Mouse (Mus musculus): Measurements from ENCODE around the gene Cmtm8.

DNA sequence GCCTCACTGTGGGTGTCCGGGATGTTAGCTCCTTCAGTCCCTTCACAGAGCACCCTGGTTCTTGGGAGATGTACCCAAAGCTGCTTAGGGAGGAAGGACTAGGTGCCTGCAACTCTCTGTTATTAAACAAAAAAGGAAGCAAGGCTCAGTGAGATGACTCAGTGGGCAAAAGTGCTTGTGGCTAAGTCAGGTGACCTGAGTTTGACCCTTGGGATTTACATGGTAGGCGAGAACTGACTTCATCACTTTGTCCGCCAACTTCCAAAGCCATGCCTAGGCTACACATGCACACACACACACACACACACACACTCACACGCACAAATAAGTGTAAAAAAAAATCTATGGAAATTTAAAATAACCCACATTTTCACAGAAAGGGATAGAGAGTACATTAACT, 32.0 kb downstream of the Cmtm8 start:
- TF ChIP-seq TAL1 (IDR thresholded peaks at IDR 0.05; ENCODE audit: low read length) (no peak), GATA1 (IDR thresholded peaks at IDR 0.05; ENCODE audit: low read length) (no peak)

Data from erythroblast, embryonic 14.5 days (primary cell).